Mouse (Mus musculus): ENCODE data around the gene Ifitm7.

GRCm38 (mm10) chr16:14021166-14021822, 34.6 kb upstream of the Ifitm7 start:
- TF ChIP-seq CTCF (IDR thresholded peaks at IDR 0.05; ENCODE audit: low read depth, low read length) (no peak), POLR2A (IDR thresholded peaks at IDR 0.05; ENCODE audit: insufficient read depth, low read length) (no peak), EP300 (IDR thresholded peaks at IDR 0.05; ENCODE audit: insufficient read depth, low read depth, low read length) (no peak)
